Mouse (Mus musculus) adrenal gland, adult 10 weeks (tissue): ENCODE measurements around the gene Kcnk16. TPM values are rescaled to one million over a fixed set of nuclear protein-coding genes. Genes with fewer than 3 reads are reported as not detected.

Source experiments
- polyA plus RNA-seq: library from polyadenylated mRNA; stranded (reverse); fragments of 350-450 nt; fragmentation: Illumina TruSeq; extraction: RNeasy Lipid Tissue Mini Kit (QIAGEN cat#74804); gene quantifications from one replicate; pipeline ENCODE4 v1.2.3, GENCODE M21; 2014; ENCODE audit warnings: low read depth, low replicate concordance

Kcnk16 gene
- not detected for polyA plus RNA-seq

GRCm38 (mm10) chr14:20269082-20269809 is at the start of gene Kcnk16:
Gene Kcnk16, minus strand, starts transcription at chr14:20269199.

GRCm38 (mm10) chr14:20294117-20294892 is 25.3 kb upstream of the Kcnk16 start, which contains the start of gene Nudt13:
Gene Nudt13, plus strand, starts transcription at chr14:20294697.

Other genes with a start within 250 kb of the Kcnk16 start
- 2.9 TPM for gene Saysd1, start 130.7 kb downstream of the Kcnk16 start, polyA plus RNA-seq
- 2.0 TPM for gene Kcnk5, start 87.4 kb downstream of the Kcnk16 start, polyA plus RNA-seq
- gene Nudt13, start 25.5 kb upstream of the Kcnk16 start, polyA plus RNA-seq, result 15.6 TPM
- gene Ecd, start 78.9 kb upstream of the Kcnk16 start, polyA plus RNA-seq, result 31.1 TPM
- gene Fam149b, start 79.0 kb upstream of the Kcnk16 start, polyA plus RNA-seq, result 35.2 TPM
- gene Dnajc9, start 119.7 kb upstream of the Kcnk16 start, polyA plus RNA-seq, result 192 TPM
- gene Mrps16, start 124.4 kb upstream of the Kcnk16 start, polyA plus RNA-seq, result 7.9 TPM
- gene Cfap70, start 183.0 kb upstream of the Kcnk16 start, polyA plus RNA-seq, result 0.87 TPM
- 208 TPM for gene Anxa7, start 210.9 kb upstream of the Kcnk16 start, polyA plus RNA-seq
- 1.2 TPM for gene Mss51, start 227.7 kb upstream of the Kcnk16 start, polyA plus RNA-seq